Mouse (Mus musculus): Measurements from ENCODE around the gene Setd1a. TPM values are rescaled to one million over a fixed set of nuclear protein-coding genes. Genes with fewer than 3 reads are reported as not detected.
"Not testable (repeated sequence)": the region's sequence is repeated elsewhere in the genome, so short reads cannot be mapped to it uniquely, and the experiment has no call there.

Setd1a gene
- total RNA-seq (2021), result 10 to 100 TPM; 46.2 to 47.4 TPM

GRCm38 (mm10) chr7:127776426-127776825, at the start of gene Setd1a:
Gene Setd1a, plus strand, starts transcription at chr7:127776670.
- DNase-seq, result peak; percentile 93
- intact Hi-C loops (cut with DNase I), result no loop called here

DNA sequence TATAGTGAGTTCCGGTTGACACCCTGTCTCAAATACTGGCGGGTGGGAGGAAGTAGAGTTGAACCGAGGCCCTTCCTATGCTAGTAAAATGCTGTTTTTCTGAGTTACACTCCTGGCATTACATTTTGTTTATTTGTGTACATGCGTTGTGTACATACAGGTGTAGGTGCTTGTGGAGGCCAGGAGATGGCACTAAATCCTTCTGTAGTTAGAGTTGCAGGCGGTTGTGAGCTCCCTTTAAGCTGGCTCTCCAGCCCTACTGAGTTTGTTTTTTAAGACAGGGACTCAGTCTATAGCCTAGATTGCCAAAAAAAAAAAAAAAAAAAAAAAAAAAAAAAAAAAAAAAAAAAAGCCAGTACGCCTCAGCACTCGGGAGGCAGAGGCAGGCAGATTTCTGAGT, 48.6 kb upstream of the Setd1a start:
- DNase-seq, result no peak

GRCm38 (mm10) chr7:127730170-127730569, 46.3 kb upstream of the Setd1a start:
- DNase-seq, result no peak
- intact Hi-C loops (cut with DNase I), result no loop called here

More for the DNA sequence above, 48.6 kb upstream of the Setd1a start:
- intact Hi-C loops (cut with DNase I), result no loop called here

- DNase-seq; intact Hi-C loops (cut with DNase I): not testable (repeated sequence)
Measured at GRCm38 (mm10) chr7:127732066-127732465, 44.4 kb upstream of the Setd1a start, which contains the start of gene Ctf2. Gene Ctf2, minus strand, starts transcription at chr7:127732166.

DNA sequence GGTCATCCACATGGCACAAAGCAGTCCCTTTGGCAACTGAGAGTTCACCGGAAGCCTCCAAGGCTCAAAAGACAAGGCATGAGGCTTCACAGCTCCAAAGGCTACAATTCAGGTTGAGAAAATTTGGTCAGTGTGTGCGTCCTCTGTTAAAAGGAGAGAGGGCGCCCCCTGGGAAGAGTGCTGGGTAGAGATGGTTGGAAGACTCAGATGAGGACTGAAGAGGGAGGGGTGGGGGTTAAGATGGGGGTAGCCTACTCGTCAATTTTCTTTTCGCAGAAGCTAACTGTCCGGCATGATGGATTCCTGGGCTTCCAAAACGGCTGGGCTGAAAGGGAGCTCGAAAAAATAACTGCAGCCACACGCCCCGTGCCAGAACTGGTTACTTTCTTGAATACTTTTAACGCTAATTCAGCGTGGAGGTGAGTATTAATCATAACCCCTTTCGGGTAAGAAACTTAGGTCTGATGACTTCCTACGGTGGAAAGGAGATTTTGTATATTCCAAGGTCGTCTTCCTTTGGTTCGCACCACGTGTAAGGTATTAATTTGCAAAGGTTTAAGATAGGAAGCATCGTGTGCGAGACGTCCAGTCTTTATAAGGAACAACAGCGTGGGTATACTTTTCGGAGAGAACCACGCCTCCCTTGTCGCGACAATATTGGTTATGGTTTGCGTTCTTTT, 32.0 kb upstream of the Setd1a start, which contains the start of gene Fbxl19:
TSS of gene Fbxl19 (plus strand) at position 178 of the 680 bp plus-strand sequence.
- intact Hi-C loops (cut with DNase I), result loop anchor here (10.0 kb wide), 1 partner anchor 70 kb away; no protein-coding TSS in a partner anchor
- DNase-seq, result peak; percentile 84

DNA sequence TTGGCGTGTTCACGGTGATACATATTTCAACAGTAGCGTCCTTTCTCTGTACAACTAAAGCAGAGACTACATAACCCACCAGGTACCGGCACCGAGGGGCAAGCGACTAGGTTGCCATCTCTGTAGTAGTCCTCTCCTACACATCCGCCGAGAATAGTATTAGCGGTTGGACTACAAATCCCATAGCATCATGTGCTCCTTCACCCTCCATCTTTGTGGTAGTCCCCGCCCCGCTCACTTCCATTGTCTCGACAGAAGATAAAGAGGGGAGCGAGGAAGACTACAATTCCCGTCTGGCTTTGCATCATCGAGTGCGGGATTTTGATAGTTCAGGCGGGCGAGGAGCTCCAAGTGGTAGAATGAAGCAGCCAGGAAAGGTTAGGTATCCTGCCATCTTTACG, 31.2 kb upstream of the Setd1a start:
- peak; percentile 94 for DNase-seq
- intact Hi-C loops (cut with DNase I), result loop anchor here (10.0 kb wide), 1 partner anchor 70 kb away; no protein-coding TSS in a partner anchor

- intact Hi-C loops (cut with DNase I), result loop anchor here (10.0 kb wide), 1 partner anchor 71 kb away; no protein-coding TSS in a partner anchor
- peak; percentile 97 for DNase-seq
Measured at GRCm38 (mm10) chr7:127745652-127746493, 30.6 kb upstream of the Setd1a start.

DNA sequence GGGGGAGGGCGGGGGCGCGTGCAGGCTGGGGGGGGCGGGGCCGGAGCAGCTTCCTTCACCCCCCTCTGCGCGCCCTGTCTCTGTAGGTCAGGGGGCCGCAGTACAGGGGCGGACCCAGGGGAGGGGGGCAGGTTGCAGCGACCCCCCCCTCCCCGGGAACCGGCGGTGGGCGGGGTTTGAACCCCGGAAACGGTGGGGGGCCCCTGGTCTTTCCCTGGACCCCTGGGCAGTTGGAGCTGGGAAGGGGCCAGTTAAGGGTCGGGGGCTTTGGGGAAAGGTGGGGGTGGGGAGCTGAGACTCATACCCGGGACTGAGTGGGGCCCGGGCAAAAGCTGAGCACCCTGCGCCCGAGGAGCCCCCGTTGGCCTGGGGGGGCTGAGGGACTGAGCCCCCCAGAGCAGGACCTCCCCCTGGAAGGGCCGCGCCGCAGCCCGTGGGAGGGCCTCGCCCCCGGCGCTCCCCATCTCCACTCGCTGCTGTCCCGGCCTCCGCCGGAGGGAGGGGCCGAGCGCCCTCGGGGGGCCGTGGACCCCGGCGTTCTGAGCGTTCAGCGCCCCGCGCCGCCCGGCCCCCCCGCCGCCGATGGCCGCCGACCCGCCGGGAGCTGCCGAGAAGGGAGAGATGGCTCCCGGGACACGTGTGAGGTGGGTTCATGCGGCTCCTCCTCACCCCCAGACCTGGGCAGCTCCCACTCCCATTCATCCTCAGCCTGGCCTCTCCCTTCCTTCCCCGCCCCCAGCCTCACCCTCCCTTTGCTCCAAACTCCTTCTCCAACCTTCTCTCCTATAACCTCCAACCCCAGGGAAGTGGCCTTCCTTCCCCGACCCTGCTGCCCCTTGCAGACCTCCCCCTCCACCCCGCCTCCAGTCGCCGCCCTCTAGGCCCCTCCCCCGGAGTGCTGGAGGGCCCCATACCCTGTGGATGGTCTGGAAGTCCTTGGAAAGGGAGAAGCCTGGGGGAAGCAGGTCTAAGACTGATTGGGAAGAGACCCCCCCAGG, 29.7 kb upstream of the Setd1a start:
- intact Hi-C loops (cut with DNase I), result loop anchor here (10.0 kb wide), 1 partner anchor 72 kb away; no protein-coding TSS in a partner anchor
- DNase-seq, result peak; percentile 63

GRCm38 (mm10) chr7:127747559-127748234, 28.8 kb upstream of the Setd1a start:
- DNase-seq, result no peak
- intact Hi-C loops (cut with DNase I), result loop anchor here (10.0 kb wide), 1 partner anchor 73 kb away; no protein-coding TSS in a partner anchor

GRCm38 (mm10) chr7:127748235-127748560, 28.3 kb upstream of the Setd1a start:
- DNase-seq, result no peak
- intact Hi-C loops (cut with DNase I), result loop anchor here (10.0 kb wide), 1 partner anchor 73 kb away; no protein-coding TSS in a partner anchor

- intact Hi-C loops (cut with DNase I), result no loop called here
- DNase-seq, result no peak
Measured at GRCm38 (mm10) chr7:127750131-127751127, 26.0 kb upstream of the Setd1a start.

DNA sequence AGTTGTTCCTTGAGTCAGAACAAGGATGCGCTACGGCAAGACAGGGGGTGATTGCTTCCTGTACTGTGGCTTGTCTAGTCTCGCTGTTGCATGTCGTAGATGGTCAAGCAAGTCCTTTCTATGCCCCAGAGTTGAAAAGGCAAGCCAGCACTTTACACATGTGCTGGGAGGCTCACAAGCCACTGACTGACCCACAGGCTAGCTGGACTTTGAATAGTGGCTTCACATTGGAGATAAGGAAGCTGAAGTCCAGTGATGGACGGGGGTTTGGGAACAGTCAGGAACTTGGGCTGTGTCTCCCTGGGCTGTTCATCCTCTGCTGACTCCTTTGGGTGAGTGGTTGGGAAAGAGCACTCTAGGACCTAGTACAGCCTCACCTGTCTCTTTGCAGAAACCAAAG, 24.9 kb upstream of the Setd1a start:
- no peak for DNase-seq
- intact Hi-C loops (cut with DNase I), result no loop called here

- DNase-seq, result no peak
- intact Hi-C loops (cut with DNase I), result no loop called here
Measured at GRCm38 (mm10) chr7:127752069-127752468, 24.4 kb upstream of the Setd1a start.

GRCm38 (mm10) chr7:127753158-127753557, 23.3 kb upstream of the Setd1a start:
- no peak for DNase-seq
- intact Hi-C loops (cut with DNase I), result no loop called here

DNA sequence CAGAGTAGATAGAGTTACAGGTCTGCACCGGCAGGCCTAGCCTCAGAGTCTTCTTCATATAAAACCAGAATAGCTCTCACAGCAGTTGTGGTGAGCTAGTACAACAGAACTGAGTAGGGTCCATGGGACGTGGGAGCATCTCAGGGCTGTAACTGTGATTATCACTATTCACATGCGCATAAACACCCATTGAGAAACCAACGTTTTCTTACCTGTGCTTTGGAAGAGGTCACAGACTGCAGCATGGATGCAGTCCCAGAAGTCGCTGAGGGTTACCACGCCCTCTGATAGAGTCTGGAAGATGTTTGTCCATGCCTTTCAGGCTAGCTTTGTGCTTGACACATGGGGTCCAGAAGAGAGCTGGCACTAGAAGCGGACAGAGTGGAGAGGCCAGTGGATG, 22.7 kb upstream of the Setd1a start:
- DNase-seq, result no peak
- intact Hi-C loops (cut with DNase I), result no loop called here

- no peak for DNase-seq
- intact Hi-C loops (cut with DNase I), result no loop called here
Measured at GRCm38 (mm10) chr7:127759716-127760115, 16.8 kb upstream of the Setd1a start.

DNA sequence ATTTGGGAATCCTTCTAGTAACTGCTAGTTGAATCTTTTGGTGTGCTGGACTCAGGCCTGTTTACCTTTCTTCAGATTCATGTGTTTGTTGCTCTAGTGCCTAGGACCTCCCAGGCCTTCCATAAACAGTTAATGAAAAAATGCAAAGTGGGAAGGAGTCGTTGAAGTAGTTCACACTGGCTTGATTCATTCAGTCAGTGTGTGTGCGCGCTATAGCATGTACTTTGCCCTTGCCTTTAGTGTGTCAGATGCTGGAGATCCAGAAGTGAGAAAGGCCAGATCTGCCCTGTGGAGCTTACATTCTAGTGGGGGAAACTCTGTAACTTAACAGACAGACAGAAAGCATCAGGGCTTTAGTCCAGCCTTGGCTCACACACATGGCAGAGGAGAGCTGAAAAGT, 16.0 kb upstream of the Setd1a start:
- intact Hi-C loops (cut with DNase I), result no loop called here
- DNase-seq, result no peak

DNA sequence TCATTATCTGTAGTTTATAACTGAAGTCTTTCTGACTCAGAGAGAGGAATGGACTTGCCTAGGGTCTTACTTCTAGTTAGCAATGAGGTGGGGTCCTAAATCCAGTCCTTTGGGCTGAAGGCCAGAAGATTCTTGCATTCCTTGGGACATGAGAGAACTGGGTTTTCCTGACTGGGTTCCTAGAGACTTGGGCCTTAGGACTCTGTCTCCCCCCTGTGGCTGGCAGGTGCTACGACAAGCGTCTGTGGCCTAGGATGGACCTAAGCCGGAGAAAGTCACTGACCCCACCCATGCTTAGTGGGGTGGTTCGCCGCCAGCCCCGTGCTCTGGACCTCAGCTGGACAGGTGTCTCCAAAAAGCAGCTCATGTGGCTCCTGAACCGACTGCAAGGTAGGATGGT, 15.4 kb upstream of the Setd1a start:
- intact Hi-C loops (cut with DNase I), result no loop called here
- DNase-seq, result peak; percentile 66
